Mouse (Mus musculus) granulocyte monocyte progenitor cell, adult 5-6 weeks (primary cell): Measurements from ENCODE around the gene Id3. TPM values are rescaled to one million over a fixed set of nuclear protein-coding genes. Genes with fewer than 3 reads are reported as not detected.
A peak's percentile ranks its signal among the peaks of the same experiment; 100 is the strongest.

ENCODE experiments used
- ATAC-seq: replicated peaks from 2 replicates; pipeline ENCODE4 v1.8.0; 2016; ENCODE audit warnings: mild to moderate bottlenecking, moderate TSS enrichment, inconsistent platforms; ENCODE audit not compliant: poor library complexity, severe bottlenecking
- total RNA-seq, 2 experiments: library from RNA; stranded (forward) in 1 of 2; stranded (reverse) in 1 of 2; fragments of 200-712, 200-1000 nt in 1 of 2; fragments of >200 nt in 1 of 2; fragmentation: Nextera tagmentation in 1 of 2; gene quantifications; 2 replicates each; pipeline ENCODE4 v1.2.3; 2014 to 2017

Gene Id3
- total RNA-seq, 2 experiments from 2014 or later: not detected

- ATAC-seq: peak; percentile 35
Measured at GRCm38 (mm10) chr4:136174216-136175193, 31.2 kb downstream of the Id3 start.

GRCm38 (mm10) chr4:136176022-136176552 lies 32.8 kb downstream of the Id3 start:
- no peak for ATAC-seq

GRCm38 (mm10) chr4:136177244-136177611 lies 33.9 kb downstream of the Id3 start:
- ATAC-seq: no peak

- ATAC-seq: peak; percentile 49
Measured at GRCm38 (mm10) chr4:136177612-136178474, 34.5 kb downstream of the Id3 start.

GRCm38 (mm10) chr4:136178475-136178921 lies 35.2 kb downstream of the Id3 start:
- 0 out of 2 replicates have a peak, but pooled peaks have one; percentile 1 for ATAC-seq

- ATAC-seq: peak; percentile 43
Measured at GRCm38 (mm10) chr4:136179456-136179855, 36.2 kb downstream of the Id3 start.

- ATAC-seq: peak; percentile 56
Measured at GRCm38 (mm10) chr4:136179998-136180397, 36.7 kb downstream of the Id3 start.

GRCm38 (mm10) chr4:136180408-136181330 lies 37.4 kb downstream of the Id3 start:
- ATAC-seq: no peak

- no peak for ATAC-seq
Measured at GRCm38 (mm10) chr4:136181367-136181766, 38.1 kb downstream of the Id3 start.

- peak; percentile 85 for ATAC-seq
Measured at GRCm38 (mm10) chr4:136185375-136185774, 42.1 kb downstream of the Id3 start.

GRCm38 (mm10) chr4:136186315-136186714 lies 43.0 kb downstream of the Id3 start:
- peak; percentile 32; the same call in 1 of the 2 replicates for ATAC-seq

- ATAC-seq: 0 out of 2 replicates have a peak, but pooled peaks have one; percentile 18
Measured at GRCm38 (mm10) chr4:136186739-136187472, 43.6 kb downstream of the Id3 start.

- no peak for ATAC-seq
Measured at GRCm38 (mm10) chr4:136188973-136189737, 45.9 kb downstream of the Id3 start.

- ATAC-seq: no peak
Measured at GRCm38 (mm10) chr4:136189912-136190311, 46.6 kb downstream of the Id3 start.

GRCm38 (mm10) chr4:136193571-136193970 lies 50.3 kb downstream of the Id3 start:
- ATAC-seq: no peak

- ATAC-seq: no peak
Measured at GRCm38 (mm10) chr4:136195029-136195428, 51.7 kb downstream of the Id3 start.
